In genomic region chr11:78982042-78982441, GRCm38 (mm10) we compare ENCODE assay signal across 17 mouse cellular contexts. TPM values are rescaled to one million over a fixed set of nuclear protein-coding genes. Genes with fewer than 3 reads are reported as not detected.
DNase-seq lines count a peak whose midpoint lies in the region; ATAC-seq lines count a peak whose summit lies in the region.
"Had no signal": no experiment of that assay in that cellular context is flagged by ENCODE, and none has a peak within 500 bp of the region (broad histone marks: within the 10 kb centered on the region; RNA-seq: fewer than 3 reads in every experiment).

No protein-coding gene starts in this region.

- DNase-seq in heart, embryonic 10.5 days (ENCODE audit: low spot score): peak; percentile 57
- DNase-seq in heart, postnatal 4 days: no peak
- DNase-seq in liver, embryonic 13.5 days: no peak
- no peak for DNase-seq in urinary bladder, adult 2 months (ENCODE audit: low spot score)
- DNase-seq in cerebellum, postnatal 4 days (ENCODE audit: low spot score in 2 of 2): no peak
- DNase-seq: adrenal gland, postnatal 36 days; cerebellum, postnatal 10 days; forebrain, postnatal 0 days; gastrocnemius, adult 2 months; kidney, postnatal 10 days; right cerebral cortex, postnatal 4 days had no signal

- H3K27me3 ChIP-seq in heart, embryonic 10.5 days (ENCODE audit: insufficient read depth, poor library complexity, severe bottlenecking): no peaks in the 10 kb centered on the region
- H3K27me3 ChIP-seq in megakaryocyte, embryonic 14.5 days (replicated peaks): no peaks in the 10 kb centered on the region
- no peaks in the 10 kb centered on the region for H3K27me3 ChIP-seq in liver, embryonic 13.5 days
- no peaks in the 10 kb centered on the region for H3K27me3 ChIP-seq in stomach, embryonic 16.5 days (ENCODE audit: control insufficient read depth, insufficient read depth, low read length)
- H3K27me3 ChIP-seq: limb, embryonic 15.5 days; neural tube, embryonic 13.5 days had no signal

- peak overlapping the region; percentile 60 for H3K4me2 ChIP-seq in liver, embryonic 13.5 days
- H3K4me2 ChIP-seq in stomach, embryonic 16.5 days (ENCODE audit: low read depth, low read length): no peak overlapping the region
- H3K4me2 ChIP-seq: limb, embryonic 15.5 days; neural tube, embryonic 13.5 days had no signal

- no peak overlapping the region for H3K4me3 ChIP-seq in heart, embryonic 10.5 days
- peak overlapping the region; percentile 91 for H3K4me3 ChIP-seq in megakaryocyte, embryonic 14.5 days (replicated peaks)
- H3K4me3 ChIP-seq in liver, embryonic 13.5 days (replicated peaks): no peak overlapping the region
- H3K4me3 ChIP-seq in stomach, embryonic 16.5 days (replicated peaks; ENCODE audit: low read length): no peak overlapping the region
- H3K4me3 ChIP-seq: embryonic facial prominence, embryonic 10.5 days; limb, embryonic 15.5 days; neural tube, embryonic 13.5 days had no signal

- no peak overlapping the region for H3K27ac ChIP-seq in heart, embryonic 10.5 days
- H3K27ac ChIP-seq in liver, embryonic 13.5 days: peak overlapping the region; percentile 80
- H3K27ac ChIP-seq in stomach, embryonic 16.5 days (ENCODE audit: low read length): peak overlapping the region; percentile 52; the same call in 1 of the 2 replicates
- H3K27ac ChIP-seq: embryonic facial prominence, embryonic 10.5 days; limb, embryonic 15.5 days; neural tube, embryonic 13.5 days had no signal

- ATAC-seq in megakaryocyte, adult 5-6 weeks (ENCODE audit: poor library complexity, severe bottlenecking): no peak
- ATAC-seq in liver, embryonic 13.5 days (ENCODE audit: low read depth): peak; percentile 74
- peak; percentile 83 for ATAC-seq in stomach, embryonic 16.5 days (ENCODE audit: insufficient read depth, low FRiP score)
- ATAC-seq: forebrain, postnatal 0 days had no signal

- 72% methylated on average over 2 of the region's 2 CpGs for WGBS in heart, embryonic 10.5 days
- 32% methylated on average over 2 of the region's 2 CpGs for WGBS in liver, embryonic 13.5 days (ENCODE audit: insufficient replicate concordance)
- 54% methylated on average over 2 of the region's 2 CpGs for WGBS in stomach, embryonic 16.5 days

- no peaks in the 10 kb centered on the region for H3K9me3 ChIP-seq in heart, embryonic 10.5 days
- no peaks in the 10 kb centered on the region for H3K9me3 ChIP-seq in megakaryocyte, embryonic 14.5 days
- no peaks in the 10 kb centered on the region for H3K9me3 ChIP-seq in liver, embryonic 13.5 days (replicated peaks)
- H3K9me3 ChIP-seq in stomach, embryonic 16.5 days (replicated peaks; ENCODE audit: control insufficient read depth, low read length): no peaks in the 10 kb centered on the region
- H3K9me3 ChIP-seq: embryonic facial prominence, embryonic 10.5 days; limb, embryonic 15.5 days; neural tube, embryonic 13.5 days had no signal

- H3K9ac ChIP-seq in liver, embryonic 13.5 days: no peak overlapping the region
- no peak overlapping the region for H3K9ac ChIP-seq in stomach, embryonic 16.5 days (ENCODE audit: low read length)
- H3K9ac ChIP-seq: forebrain, postnatal 0 days; limb, embryonic 15.5 days; neural tube, embryonic 13.5 days had no signal

- H3K36me3 ChIP-seq in heart, embryonic 10.5 days: no peaks in the 10 kb centered on the region
- peaks cover 33% of the 10 kb centered on the region for H3K36me3 ChIP-seq in megakaryocyte, embryonic 14.5 days (replicated peaks; ENCODE audit: low read length)
- H3K36me3 ChIP-seq in liver, embryonic 13.5 days: no peaks in the 10 kb centered on the region
- H3K36me3 ChIP-seq in stomach, embryonic 16.5 days (ENCODE audit: control insufficient read depth, insufficient read depth, low read length): no peaks in the 10 kb centered on the region
- H3K36me3 ChIP-seq: embryonic facial prominence, embryonic 10.5 days; limb, embryonic 15.5 days; neural tube, embryonic 13.5 days had no signal

- peaks cover 12% of the 10 kb centered on the region for H3K4me1 ChIP-seq in heart, embryonic 10.5 days
- peaks cover 94% of the 10 kb centered on the region for H3K4me1 ChIP-seq in megakaryocyte, embryonic 14.5 days
- H3K4me1 ChIP-seq in liver, embryonic 13.5 days (replicated peaks): peaks cover 69% of the 10 kb centered on the region
- peaks cover 9% of the 10 kb centered on the region; the same call in 1 of the 2 replicates for H3K4me1 ChIP-seq in stomach, embryonic 16.5 days (ENCODE audit: control insufficient read depth, insufficient read depth, low read length)
- H3K4me1 ChIP-seq: neural tube, embryonic 13.5 days had no signal

RNA-seq across cellular contexts. Expression of gene Lgals9, which starts 2.7 kb away (rescaled TPM):
- polyA plus RNA-seq in heart, embryonic 10.5 days (2016; fragmentation: Nextera tagmentation; extraction: Ambion mirVana): 11.6 and 29.8 TPM in 2 replicates
- total RNA-seq in heart, postnatal 4 days (2021): 10 to 100 TPM; 51.8 to 56.0 TPM
- polyA plus RNA-seq in megakaryocyte, embryonic 14.5 days (2012; ENCODE audit: insufficient read depth, low replicate concordance): 29.7 and 38.1 TPM in 2 replicates
- 218 and 231 TPM in 2 replicates for total RNA-seq in megakaryocyte, adult 5-6 weeks (2015)
- total RNA-seq in megakaryocyte, adult 5-6 weeks (2017): 40.4 and 48.1 TPM in 2 replicates
- 64.8 and 69.1 TPM in 2 replicates for polyA plus RNA-seq in liver, embryonic 13.5 days (2015; fragmentation: Nextera tagmentation; extraction: Ambion mirVana)
- polyA plus RNA-seq in stomach, embryonic 16.5 days (2015; fragmentation: Nextera tagmentation; extraction: Ambion mirVana): 84.2 and 104 TPM in 2 replicates
- polyA plus RNA-seq in urinary bladder, adult 2 months (2012; rRNA removed): 74.3 and 76.8 TPM in 2 replicates
